Mouse (Mus musculus) heart, postnatal 36 days (tissue): ENCODE results near the gene Hspe1. TPM values are rescaled to one million over a fixed set of nuclear protein-coding genes. Genes with fewer than 3 reads are reported as not detected.
"Not testable (repeated sequence)": the region's sequence is repeated elsewhere in the genome, so short reads cannot be mapped to it uniquely, and the experiment has no call there.

Source experiments
- DNase-seq, 2 experiments: peaks; one replicate each; pipeline ENCODE4 v3.0.0; 2021 to 2022
- intact Hi-C: fragments of 180-260 bp; cut with DNase I; formaldehyde crosslinking; loops from one replicate; pipeline ENCODE4 v1.15.1; 2025
- total RNA-seq, 2 experiments: library from RNA; stranded (reverse); gene quantifications; 2 replicates each; pipeline ENCODE4 v1.2.3; 2021

The Hspe1 gene
- total RNA-seq, 2 experiments from 2014 or later = 167 to 177 TPM

DNA sequence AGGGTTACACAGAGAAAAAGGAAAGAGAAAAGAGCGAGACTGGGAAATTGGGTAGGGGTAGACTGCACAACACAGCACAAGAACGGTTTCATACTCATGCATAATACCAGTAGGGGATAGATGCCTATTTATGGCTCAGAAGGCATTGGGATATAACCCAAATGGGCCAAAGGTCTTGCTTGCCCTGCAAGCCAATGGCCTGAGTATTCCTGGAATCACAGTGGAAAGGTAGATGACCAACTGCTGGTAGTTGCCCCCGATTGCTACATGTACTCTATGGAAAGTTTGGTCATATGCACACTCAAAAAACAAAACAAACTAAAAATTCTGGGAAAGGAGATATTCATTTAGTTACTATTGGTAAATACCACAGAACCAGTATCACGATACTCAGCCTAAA lies 8.3 kb upstream of the Hspe1 start:
- intact Hi-C loops = no loop called here
- DNase-seq = no peak

DNA sequence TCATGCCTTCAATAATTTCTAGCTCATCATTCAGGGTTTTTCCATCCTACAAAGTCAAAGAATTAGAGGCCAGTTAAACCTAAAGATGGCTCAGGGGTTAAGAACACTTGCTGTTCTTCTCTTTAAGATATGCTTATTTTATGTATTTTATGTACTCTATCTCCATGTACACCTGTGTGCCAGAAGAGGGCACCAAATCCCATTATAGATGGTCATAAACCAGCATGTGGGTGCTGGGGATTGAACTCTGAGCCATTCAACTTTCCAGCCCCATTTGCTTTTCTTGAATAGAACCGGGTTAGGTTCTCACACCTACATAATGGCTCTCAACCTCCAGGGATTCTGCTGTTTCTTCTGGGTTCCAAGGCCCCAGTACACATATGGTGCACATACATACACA lies 5.8 kb upstream of the Hspe1 start:
- intact Hi-C loops = no loop called here
- no peak for DNase-seq

DNA sequence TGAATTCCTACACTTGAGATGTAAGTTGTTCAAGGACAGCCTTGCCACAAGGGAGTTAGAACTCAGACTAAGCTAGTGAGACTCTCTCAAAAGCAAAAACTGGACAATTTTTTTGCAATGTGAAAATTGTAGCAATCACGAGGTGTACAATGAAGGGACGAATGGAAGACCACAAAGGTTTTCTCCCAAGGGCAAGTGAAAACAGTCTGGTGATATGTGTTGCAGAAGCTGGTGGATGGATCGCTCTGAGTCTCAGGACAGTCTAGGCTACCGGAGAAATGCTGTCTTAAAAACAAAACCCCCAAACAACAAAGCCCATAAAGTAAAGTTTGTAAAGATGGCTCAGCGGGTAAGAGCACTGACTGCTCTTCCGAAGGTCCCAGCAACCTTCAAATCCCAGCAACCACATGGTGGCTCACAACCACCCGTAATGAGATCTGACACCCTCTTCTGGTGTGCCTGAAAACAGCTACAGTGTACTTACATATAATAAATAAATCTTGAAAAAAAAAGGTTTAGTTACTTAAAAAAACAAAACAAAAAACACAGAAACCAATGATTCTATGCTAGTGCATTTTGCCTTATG lies 2.1 kb upstream of the Hspe1 start:
- intact Hi-C loops = loop anchor here (5.0 kb wide), 1 partner anchor 151 kb away; the partner anchor contains the start of gene Mars2
- DNase-seq = no peak

DNA sequence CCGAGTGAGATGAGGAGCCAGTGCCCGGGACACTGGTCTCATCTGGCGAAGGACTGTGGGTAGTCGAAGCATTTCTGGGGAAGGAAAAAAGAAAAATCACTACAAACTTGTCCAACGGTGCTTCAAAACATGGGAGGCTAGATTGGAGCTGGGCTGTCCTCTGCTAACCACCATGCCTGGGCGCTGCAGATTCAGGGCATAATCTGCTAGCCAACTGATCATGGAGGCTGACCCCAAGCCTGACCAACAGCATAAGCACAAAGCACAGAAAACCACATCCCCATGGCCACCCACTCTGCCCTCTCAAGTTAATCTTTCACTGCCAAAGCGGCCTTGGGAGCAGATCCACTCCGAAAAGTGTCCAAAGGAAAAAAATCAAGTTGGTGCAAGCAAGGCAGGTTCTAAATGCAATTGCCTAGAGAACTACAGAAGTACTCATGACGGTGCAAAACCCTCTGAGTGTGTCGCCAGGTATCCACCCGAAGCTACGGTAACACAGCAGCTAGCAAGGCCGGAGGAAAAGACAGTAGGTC lies 998 bp upstream of the Hspe1 start:
- intact Hi-C loops = loop anchor here (5.0 kb wide), 1 partner anchor 150 kb away; the partner anchor contains the start of gene Mars2
- peak in 1 of 2 experiments; percentile 16 for DNase-seq

DNA sequence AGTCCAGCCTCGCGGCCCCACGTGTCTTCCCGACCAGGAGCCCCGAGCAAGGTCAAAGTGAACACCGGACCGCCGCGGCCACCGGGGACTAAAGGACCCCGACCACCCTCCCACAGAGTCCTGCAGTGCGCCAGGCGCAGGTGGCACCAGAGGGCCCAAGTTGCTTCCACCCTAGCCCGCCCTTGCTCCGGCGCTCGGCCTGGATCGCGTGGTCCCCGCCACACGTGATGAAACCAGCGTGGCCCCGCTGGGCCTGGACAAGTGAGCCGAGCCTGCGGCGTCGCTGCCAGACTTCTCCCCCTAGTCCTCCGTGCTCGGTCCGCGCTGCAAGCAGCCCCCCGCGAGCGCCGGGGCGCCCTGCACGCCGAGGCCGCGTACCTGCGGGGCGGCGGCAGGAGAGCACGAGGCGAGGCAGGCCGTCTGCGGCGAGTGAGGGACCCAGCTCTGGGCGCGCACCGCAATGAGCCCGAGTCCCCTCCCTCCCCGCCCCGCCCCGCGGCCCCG lies 479 bp upstream of the Hspe1 start:
- DNase-seq = no peak
- intact Hi-C loops = loop anchor here (5.0 kb wide), 1 partner anchor 150 kb away; the partner anchor contains the start of gene Mars2

DNA sequence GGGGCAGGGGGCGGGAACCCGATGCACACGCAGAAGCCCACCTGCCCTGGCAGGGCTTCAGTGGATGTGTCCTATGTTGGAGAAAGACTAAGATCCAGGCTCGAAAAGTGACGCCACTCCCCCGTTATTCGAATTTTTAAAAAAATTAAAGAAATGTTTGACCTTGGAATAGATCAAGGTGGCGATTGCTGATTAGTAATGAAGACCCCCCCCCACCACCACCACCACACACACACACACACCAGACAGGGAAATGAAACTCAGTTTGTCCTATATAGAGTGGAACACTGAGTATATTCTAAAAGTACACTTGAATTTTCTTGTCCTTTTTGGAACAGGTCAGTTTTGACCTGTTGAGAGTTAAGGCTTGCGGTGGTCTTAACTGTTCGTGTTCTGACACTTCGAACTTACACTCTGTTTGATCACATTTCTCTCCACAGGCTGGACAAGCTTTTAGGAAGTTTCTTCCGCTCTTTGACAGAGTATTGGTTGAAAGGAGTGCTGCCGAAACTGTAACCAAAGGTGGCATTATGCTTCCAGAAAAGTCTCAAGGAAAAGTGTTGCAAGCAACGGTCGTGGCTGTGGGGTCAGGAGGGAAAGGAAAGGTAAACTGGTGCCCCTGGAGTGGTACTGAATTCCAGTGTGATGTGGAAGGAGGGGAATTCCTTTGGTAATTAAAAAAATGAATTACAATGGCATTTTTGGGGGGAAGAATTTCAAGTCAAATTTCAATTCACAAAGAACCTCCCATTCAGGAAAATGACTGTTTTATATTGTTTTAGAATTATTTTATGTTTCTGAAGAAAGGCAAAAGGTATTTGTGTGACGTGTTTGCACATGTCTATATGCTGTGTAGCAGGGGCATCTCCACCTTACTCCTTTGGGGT lies 922 bp downstream of the Hspe1 start:
- no peak for DNase-seq
- intact Hi-C loops = loop anchor here (1.0 to 5.0 kb wide), 3 partner anchors 42 to 148 kb away; partner anchors contain the start of genes Mars2, Mob4 and Sf3b1

DNA sequence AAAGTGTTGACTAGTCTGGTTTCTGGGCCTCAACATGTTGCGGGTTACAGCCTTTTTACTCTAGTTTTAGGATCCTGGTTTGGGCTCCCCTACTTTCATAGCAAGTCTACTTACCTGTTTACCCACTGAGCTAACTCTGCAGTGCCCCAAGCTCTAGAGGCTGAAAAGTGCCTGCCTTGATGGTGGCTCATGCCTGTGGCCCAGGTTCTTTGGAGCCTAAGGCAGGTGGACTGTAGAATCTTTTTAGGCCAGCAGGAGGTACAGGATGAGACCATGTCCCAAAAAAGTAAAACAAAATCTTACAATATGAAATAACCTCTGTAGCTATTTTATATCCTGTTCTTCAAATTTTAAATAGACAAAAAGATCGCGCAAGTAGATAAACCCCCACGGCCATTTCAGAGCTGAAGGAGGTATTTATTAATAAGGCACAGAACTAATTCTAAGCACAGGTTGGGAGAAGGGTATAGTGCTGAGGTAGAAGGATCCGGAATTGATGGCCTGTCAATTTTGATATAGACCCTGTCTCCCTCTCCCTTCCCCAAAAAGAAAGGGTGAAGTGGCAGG lies 1.6 kb downstream of the Hspe1 start:
- intact Hi-C loops = loop anchor here (5.0 kb wide), 1 partner anchor 148 kb away; the partner anchor contains the start of gene Mars2
- DNase-seq = no peak

DNA sequence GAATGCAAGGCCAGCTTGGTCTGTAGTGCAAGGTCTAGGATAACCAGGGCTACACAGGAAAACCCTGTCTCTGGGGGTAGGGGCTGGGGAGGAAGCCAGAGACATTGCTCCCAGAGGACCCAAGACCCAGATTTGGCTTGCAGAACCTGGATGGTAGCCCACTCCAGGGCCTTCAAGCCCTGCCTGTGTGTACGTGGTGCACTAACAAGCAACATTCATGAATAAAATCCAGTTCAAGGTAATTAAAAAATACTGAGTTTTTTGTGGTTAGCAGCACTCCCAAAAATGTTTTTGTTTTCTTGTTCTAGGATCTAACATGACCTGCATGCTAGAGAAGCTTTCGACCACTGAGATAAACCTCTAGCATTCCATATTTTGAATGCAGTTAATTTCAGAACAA lies 4.1 kb downstream of the Hspe1 start:
- intact Hi-C loops = no loop called here
- DNase-seq = no peak

DNA sequence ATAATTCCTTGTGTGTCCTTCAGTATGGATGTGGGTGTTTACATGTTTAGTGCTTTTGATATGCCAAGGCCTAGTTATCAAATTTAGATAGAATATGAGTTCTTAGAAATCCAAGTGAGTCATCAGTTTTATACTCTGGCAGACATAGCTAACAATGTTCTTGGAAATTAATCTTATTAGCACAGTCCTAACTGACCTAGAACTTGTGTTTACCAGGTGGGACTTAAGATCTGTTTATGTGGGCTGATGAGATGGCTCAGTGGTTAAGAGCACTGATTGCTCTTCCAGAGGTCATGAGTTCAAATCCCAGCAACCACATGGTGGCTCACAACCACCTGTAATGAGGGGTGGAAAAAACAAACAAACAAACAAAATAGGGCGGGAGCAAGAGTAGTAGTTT lies 4.5 kb downstream of the Hspe1 start:
- intact Hi-C loops = no loop called here
- no peak for DNase-seq

DNA sequence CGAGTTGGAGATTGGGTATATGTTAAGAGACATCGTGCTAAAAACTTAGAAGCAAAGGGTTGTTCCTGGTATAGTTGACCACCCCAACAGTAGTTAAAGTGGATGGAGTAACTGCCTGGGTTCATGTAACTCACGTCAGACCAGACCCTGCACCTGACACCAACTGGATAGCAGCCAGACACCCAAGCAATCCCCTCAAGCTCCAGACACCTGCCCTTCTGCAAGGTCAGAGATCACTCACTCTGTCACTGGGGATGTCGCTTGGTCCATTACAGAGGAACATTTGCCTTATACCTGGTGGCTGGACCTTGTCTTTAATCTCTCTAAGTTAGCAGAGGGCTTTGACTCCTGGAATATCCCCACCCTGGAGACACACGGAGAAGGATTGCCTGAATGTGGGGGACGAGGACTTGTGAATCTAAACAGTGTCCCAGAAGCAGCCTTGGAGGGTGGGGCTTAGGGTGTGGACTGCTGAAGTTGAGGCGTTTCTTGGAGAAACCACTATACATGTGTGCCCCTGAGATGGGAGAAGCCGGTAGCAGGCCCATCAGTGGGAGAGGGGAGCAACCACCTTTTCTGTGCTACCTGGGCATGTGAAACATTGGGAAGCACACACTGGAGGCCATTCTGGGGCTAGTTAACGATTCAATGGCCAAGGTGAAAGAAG lies 19.1 kb downstream of the Hspe1 start:
- intact Hi-C loops = no loop called here
- no peak for DNase-seq

DNA sequence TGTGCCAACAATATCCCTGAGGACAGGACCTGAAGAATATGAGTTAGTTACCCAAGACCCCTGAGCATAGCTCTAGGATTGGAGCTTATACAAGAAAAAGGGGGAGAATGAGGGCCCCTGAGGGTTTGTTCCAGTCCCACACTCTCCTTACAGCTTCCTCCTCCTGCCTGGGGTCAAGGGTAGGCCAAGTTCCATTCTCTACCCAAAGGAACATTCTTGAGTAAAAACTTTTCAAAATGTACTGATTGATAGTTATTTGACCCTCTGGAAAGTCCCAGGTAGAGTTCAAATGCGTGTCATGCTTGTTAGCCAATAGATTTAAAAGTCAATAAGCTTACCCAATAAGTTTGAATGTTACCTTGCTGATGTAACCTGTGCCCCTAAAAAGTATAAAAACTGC lies 19.7 kb downstream of the Hspe1 start:
- intact Hi-C loops = no loop called here
- DNase-seq = no peak

DNA sequence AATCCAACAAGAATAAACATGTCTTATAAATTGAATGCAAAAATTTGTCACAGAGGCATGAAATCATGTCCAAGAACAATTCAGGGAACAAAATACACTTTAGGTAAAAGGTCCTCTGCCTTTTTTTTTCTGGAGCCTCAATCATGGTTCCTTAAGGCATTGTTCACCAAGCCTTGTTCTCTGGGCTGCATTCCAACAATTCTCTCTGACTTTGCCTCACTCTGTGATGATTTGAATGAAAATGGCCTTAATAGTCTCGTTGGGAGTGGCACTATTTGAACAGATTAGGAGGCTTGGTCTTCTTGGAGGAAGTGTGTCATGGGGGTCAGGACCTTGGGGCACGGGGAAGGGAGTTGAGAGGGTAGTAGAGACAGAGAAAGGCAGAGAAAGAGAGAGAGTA lies 20.5 kb downstream of the Hspe1 start:
- no peak for DNase-seq
- intact Hi-C loops = no loop called here

DNA sequence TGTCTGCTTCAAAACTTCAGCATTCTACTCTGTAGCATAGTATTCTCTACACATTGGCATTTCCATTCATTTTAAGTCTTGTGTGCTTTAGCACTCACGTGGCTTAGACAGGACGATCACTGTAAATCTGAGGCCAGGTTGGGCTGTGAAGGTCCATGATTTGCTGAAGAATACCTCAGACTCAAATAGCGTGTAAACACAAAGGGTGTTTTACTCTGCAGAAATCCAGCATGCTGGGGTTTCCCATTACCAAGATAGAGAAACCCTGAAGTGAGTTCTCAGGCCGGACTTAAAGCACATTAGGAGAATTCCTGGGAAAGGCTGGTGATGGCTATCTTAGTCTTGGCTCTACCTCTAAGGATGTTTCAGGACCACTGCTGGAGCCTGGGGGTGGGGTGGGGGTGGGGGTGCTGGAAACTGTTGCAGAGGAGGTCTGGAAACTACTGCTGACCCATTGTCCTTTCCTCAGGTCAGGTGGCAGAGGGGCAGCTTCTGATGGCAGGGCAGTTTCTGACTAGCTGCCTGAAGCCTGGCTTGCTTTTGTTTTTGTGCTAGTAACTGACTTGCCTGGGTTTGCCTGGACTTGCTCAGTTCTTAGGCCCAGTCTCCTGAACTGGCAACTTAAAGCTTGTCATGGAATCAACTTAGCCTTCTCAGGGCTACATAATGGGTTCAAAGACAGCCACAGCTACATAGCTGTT lies 21.3 kb downstream of the Hspe1 start:
- DNase-seq = no peak
- intact Hi-C loops = no loop called here

DNA sequence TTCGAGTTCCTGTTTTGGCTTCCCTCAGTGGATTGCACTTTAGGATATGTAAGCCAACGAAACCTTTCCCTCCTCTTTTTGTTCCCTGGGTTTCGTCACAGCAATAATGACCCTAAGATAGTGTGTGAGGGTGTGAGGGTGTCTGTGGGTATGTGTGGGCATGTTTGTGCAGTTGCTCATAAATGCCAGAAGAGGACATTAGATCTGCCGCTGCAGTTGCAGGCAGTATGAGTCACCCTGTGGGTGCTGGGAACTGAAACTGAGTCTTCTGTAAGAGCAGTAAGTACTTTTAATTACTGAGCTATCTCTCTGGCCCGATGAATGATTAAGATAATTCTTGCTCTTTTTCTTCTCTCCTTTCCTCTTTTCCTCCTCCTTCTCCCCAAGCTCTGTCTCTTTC lies 35.1 kb downstream of the Hspe1 start:
- no peak for DNase-seq
- intact Hi-C loops = no loop called here

DNA sequence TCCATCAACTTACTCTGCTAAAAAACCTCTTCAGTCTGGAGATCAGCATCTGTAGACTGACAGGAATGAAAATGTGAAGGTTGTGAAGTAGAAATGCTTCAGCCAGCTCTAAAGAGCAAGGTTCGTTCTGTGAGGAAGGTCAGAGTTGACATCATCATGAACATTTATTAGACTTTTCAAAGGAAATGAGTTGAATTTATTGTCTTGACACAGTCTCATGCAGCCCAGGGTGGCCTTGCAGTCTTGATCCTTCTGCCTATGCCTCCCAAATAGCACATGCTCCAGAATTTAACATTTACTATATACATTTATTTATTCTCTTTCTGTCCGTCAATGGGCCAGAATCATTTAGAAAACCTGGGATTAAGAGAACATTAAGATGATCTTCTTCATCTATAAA lies 35.6 kb downstream of the Hspe1 start:
- DNase-seq = no peak
- intact Hi-C loops = no loop called here

DNA sequence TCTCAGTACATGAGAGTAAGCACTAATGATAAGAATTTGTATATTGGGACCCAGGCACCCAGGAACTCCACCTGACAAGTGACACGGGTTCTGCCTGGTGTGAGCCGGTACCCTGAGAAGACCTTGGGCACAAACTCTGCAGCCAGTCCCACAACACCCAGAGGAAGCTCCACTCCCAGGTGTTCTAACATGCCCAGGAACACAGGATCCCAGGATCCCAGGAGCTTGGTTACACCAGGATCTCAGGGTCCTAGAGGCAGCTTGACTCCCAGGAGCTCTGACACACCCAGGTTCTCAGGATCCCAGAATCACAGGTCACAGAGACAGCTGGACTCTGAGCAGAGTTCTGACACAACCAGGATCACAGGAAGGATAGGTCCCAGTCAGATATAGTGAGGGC lies 36.2 kb downstream of the Hspe1 start:
- intact Hi-C loops, DNase-seq: not testable (repeated sequence)

DNA sequence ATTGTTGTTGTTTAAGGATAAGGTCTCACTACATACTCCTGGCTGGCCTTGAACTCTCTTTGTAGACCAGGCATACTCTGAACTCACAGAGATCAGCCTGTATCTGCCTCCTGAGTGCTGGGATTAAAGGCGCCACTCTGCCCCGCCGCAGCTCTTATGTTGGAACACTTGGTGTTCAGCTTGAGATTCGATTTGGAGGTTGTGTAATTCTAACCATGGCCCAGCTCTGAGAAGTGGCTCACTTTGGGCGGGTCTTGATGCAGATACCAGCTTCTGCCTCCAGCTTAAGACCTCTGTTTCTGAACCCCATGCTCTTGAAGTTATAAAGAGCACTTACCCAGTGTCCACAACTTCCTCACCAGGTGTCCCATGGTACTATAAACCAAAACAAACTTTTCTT lies 41.8 kb downstream of the Hspe1 start:
- no peak for DNase-seq
- intact Hi-C loops = loop anchor here (2.0 to 5.0 kb wide), 2 partner anchors 102 to 107 kb away; partner anchors contain the start of genes Mars2 and Sf3b1

DNA sequence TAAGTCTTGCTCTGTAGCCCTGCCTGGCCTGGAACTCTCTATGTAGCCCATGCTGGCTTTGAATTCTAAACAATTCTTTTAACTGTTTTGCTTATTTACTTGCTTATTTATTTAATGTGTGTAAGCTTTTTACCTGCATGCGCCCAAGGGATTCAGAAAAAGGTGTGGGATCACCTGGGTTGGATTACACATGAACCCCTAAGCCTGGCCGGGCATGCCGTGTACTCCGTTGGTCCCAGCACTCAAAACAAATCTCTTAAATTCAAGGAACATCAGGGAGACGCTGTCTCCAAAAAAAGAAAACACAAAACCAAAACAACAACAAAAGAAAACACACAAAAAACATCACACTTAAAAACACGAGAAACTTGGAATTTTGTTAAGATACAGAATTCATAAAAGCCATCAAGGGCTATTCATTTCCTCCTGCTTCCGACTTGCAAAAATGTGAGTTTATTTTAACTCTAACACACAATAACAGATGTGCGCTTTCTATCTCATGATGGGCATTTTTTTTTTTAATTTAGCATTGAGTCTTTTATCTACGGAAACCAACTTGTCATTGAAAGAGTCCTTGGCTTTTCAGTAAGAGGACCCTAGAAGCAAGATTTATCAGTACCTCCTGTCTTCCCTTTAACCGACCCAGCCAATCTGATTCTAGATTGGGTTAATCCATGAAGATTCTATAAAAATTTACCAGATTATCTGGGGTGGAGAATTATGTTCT lies 42.4 kb downstream of the Hspe1 start:
- DNase-seq = no peak
- intact Hi-C loops = loop anchor here (2.0 to 5.0 kb wide), 2 partner anchors 103 to 106 kb away; partner anchors contain the start of genes Mars2 and Sf3b1

DNA sequence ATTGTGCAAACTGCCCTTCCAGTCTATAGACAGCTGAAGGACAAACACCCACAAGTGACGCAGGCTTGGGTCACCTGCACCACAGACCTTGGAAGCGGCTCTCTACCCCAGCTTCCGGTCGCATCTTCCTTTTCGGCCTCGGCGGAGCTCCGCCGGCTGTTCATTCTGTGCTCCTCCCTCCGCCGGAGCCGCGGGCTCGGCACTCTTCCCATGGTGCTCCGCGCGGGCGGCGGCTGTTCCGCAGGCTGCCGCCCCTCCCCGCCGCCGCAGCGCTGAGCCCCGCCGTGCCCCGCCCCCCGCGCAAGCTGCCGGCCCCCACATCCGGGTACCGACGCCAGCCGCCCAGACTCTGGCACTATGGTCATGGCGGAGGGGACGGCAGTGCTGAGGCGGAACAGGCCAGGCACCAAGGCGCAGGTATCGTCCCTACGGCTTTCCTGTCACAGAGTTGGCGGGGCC lies 43.0 kb downstream of the Hspe1 start, which contains the start of gene Mob4:
Gene Mob4, plus strand, starts transcription at position 289 of the 459 bp plus-strand sequence.
- intact Hi-C loops = loop anchor here (1.0 to 5.0 kb wide), 3 partner anchors 43 to 106 kb away; partner anchors contain the start of genes Hspd1, Hspe1, Mars2 and Sf3b1

More for the DNA sequence above, 43.0 kb downstream of the Hspe1 start, which contains the start of gene Mob4:
- peak; percentile 95 to 97 for DNase-seq
